Mouse (Mus musculus) CH12.LX (cell line): Measurements from ENCODE around the gene Taar7e. TPM values are rescaled to one million over a fixed set of nuclear protein-coding genes. Genes with fewer than 3 reads are reported as not detected.

Experiments used
- DNase-seq: peaks from one replicate; pipeline ENCODE4 v3.0.0-alpha.2; 2013; ENCODE audit errors: extremely low read depth
- H3K27ac ChIP-seq: 2 replicates; pipeline ENCODE4 v1.5.1; 2012; ENCODE audit warnings: low read depth, mild to moderate bottlenecking, control low read depth, moderate library complexity; ENCODE audit not compliant: insufficient read depth
- H3K27me3 ChIP-seq: replicated peaks from 2 replicates; pipeline ENCODE3; 2012; ENCODE audit warnings: inconsistent platforms
- H3K36me3 ChIP-seq, 2 experiments: replicated peaks in 1 of 2; 2 replicates each; pipeline versions ENCODE3 to v1.6.1; 2012; ENCODE audit warnings: inconsistent platforms in 1 of 2, low read length in 1 of 2, mild to moderate bottlenecking in 1 of 2, mixed read lengths in 1 of 2, moderate library complexity in 1 of 2; ENCODE audit not compliant: control insufficient read depth in 1 of 2, insufficient read depth in 1 of 2
- H3K4me1 ChIP-seq, 2 experiments: 2 replicates each; pipeline ENCODE4 v1.6.1; 2012; ENCODE audit warnings: inconsistent platforms in 1 of 2, moderate library complexity in 1 of 2; ENCODE audit not compliant: insufficient read depth in 2 of 2, control insufficient read depth in 1 of 2
- H3K4me2 ChIP-seq: 2 replicates; pipeline ENCODE4 v1.6.1; 2012; ENCODE audit warnings: low read depth, mild to moderate bottlenecking, control low read depth; ENCODE audit not compliant: poor library complexity, insufficient read depth, severe bottlenecking
- H3K4me3 ChIP-seq, 3 experiments: fragments of 150-350 bp in 1 of 3; sonication (generic) in 1 of 3; replicated peaks in 1 of 3; 2 replicates each; pipeline versions ENCODE3 to v1.5.1; 2011 to 2012; ENCODE audit warnings: low read depth in 2 of 3, low read length in 2 of 3, mild to moderate bottlenecking in 2 of 3, moderate library complexity in 2 of 3, control low read depth in 1 of 3, improper control_type of control experiment in 1 of 3, inconsistent platforms in 1 of 3, mixed read lengths in 1 of 3; ENCODE audit not compliant: poor library complexity in 1 of 3
- H3K79me2 ChIP-seq: replicated peaks from 2 replicates; pipeline ENCODE4 v1.6.1; 2012; ENCODE audit warnings: mild to moderate bottlenecking, moderate library complexity; ENCODE audit not compliant: control insufficient read depth, poor library complexity, insufficient read depth, severe bottlenecking; ENCODE audit errors: extremely low read depth
- H3K9ac ChIP-seq: 2 replicates; pipeline ENCODE4 v1.6.1; 2012; ENCODE audit warnings: low read depth, mild to moderate bottlenecking, control low read depth, moderate library complexity; ENCODE audit not compliant: insufficient read depth
- H3K9me3 ChIP-seq: replicated peaks from 2 replicates; pipeline ENCODE3; 2012; ENCODE audit warnings: low read length, inconsistent platforms, mixed read lengths
- BHLHE40 ChIP-seq: IDR thresholded peaks from 2 replicates; pipeline ENCODE4 v1.6.1; 2011; ENCODE audit warnings: mild to moderate bottlenecking, low read depth, low read length, improper control_type of control experiment
- CHD1 ChIP-seq: IDR thresholded peaks from 2 replicates; pipeline ENCODE4 v1.6.1; 2012; ENCODE audit warnings: low read depth, low read length, improper control_type of control experiment, inconsistent platforms
- CTCF ChIP-seq, 2 experiments: IDR thresholded peaks in 1 of 2; conservative IDR thresholded peaks in 1 of 2; 2 replicates each; pipeline ENCODE4 v1.5.1; 2011 to 2012; ENCODE audit warnings: low read depth in 2 of 2, low read length in 2 of 2, improper control_type of control experiment in 1 of 2, inconsistent platforms in 1 of 2, mild to moderate bottlenecking in 1 of 2, moderate library complexity in 1 of 2
- E2F4 ChIP-seq: IDR thresholded peaks from 2 replicates; pipeline ENCODE4 v1.6.1; 2011; ENCODE audit warnings: low read depth, low read length, improper control_type of control experiment; ENCODE audit not compliant: insufficient replicate concordance
- ELF1 ChIP-seq: IDR thresholded peaks from 2 replicates; pipeline ENCODE4 v1.6.1; 2014; ENCODE audit warnings: low read depth, mild to moderate bottlenecking, inconsistent platforms, low read length, improper control_type of control experiment
- GABPA ChIP-seq: IDR thresholded peaks from 2 replicates; pipeline ENCODE4 v1.6.1; 2012; ENCODE audit warnings: low read depth, low read length, improper control_type of control experiment, inconsistent platforms; ENCODE audit not compliant: insufficient replicate concordance
- IRF4 ChIP-seq: IDR thresholded peaks from 2 replicates; pipeline ENCODE4 v1.6.1; 2014; ENCODE audit warnings: low read depth, mild to moderate bottlenecking, inconsistent platforms, low read length, improper control_type of control experiment
- JUN ChIP-seq: IDR thresholded peaks from 2 replicates; pipeline ENCODE4 v1.6.1; 2011; ENCODE audit warnings: low read depth, mild to moderate bottlenecking, low read length, improper control_type of control experiment, moderate library complexity; ENCODE audit not compliant: insufficient read depth
- JUND ChIP-seq: conservative IDR thresholded peaks from 2 replicates; pipeline ENCODE4 v1.6.1; 2011; ENCODE audit warnings: low read depth, low read length, improper control_type of control experiment
- KAT2A ChIP-seq: IDR thresholded peaks from 2 replicates; pipeline ENCODE4 v1.6.1; 2012; ENCODE audit warnings: low read length, improper control_type of control experiment, inconsistent platforms; ENCODE audit not compliant: insufficient replicate concordance
- MAX ChIP-seq: IDR thresholded peaks from 2 replicates; pipeline ENCODE4 v1.6.1; 2011; ENCODE audit warnings: low read length, improper control_type of control experiment
- MAZ ChIP-seq: IDR thresholded peaks from 2 replicates; pipeline ENCODE4 v1.6.1; 2012; ENCODE audit warnings: low read depth, mild to moderate bottlenecking, inconsistent platforms, low read length, improper control_type of control experiment, moderate library complexity
- MXI1 ChIP-seq: IDR thresholded peaks from 2 replicates; pipeline ENCODE4 v1.6.1; 2011; ENCODE audit warnings: mild to moderate bottlenecking, low read depth, low read length, improper control_type of control experiment
- MYC ChIP-seq: IDR thresholded peaks from 2 replicates; pipeline ENCODE4 v1.6.1; 2011; ENCODE audit warnings: low read depth, mild to moderate bottlenecking, improper control_type of control experiment, low read length
- NELFE ChIP-seq: IDR thresholded peaks from 2 replicates; pipeline ENCODE4 v1.6.1; 2011; ENCODE audit warnings: low read depth, low read length, improper control_type of control experiment
- PAX5 ChIP-seq: IDR thresholded peaks from 2 replicates; pipeline ENCODE4 v1.6.1; 2012; ENCODE audit warnings: low read length, inconsistent platforms, mixed read lengths
- POLR2AphosphoS2 ChIP-seq: IDR thresholded peaks from 2 replicates; pipeline ENCODE4 v1.6.1; 2011; ENCODE audit warnings: low read depth, low read length, improper control_type of control experiment
- RAD21 ChIP-seq: IDR thresholded peaks from 2 replicates; pipeline ENCODE4 v1.6.1; 2011; ENCODE audit warnings: low read depth, mild to moderate bottlenecking, low read length, improper control_type of control experiment, moderate library complexity
- RCOR1 ChIP-seq: conservative IDR thresholded peaks from 2 replicates; pipeline ENCODE4 v1.6.1; 2012; ENCODE audit warnings: low read depth, mild to moderate bottlenecking, inconsistent platforms, low read length, improper control_type of control experiment
- SMC3 ChIP-seq: IDR thresholded peaks from 2 replicates; pipeline ENCODE4 v1.6.1; 2011; ENCODE audit warnings: low read depth, low read length, improper control_type of control experiment
- TBP ChIP-seq: conservative IDR thresholded peaks from 2 replicates; pipeline ENCODE4 v1.6.1; 2011; ENCODE audit warnings: low read depth, low read length, improper control_type of control experiment
- TCF12 ChIP-seq: IDR thresholded peaks from 2 replicates; pipeline ENCODE4 v1.6.1; 2014; ENCODE audit warnings: low read depth, mild to moderate bottlenecking, inconsistent platforms, low read length, improper control_type of control experiment
- USF1 ChIP-seq: IDR thresholded peaks from 2 replicates; pipeline ENCODE4 v1.6.1; 2014; ENCODE audit warnings: low read depth, mild to moderate bottlenecking, inconsistent platforms, low read length, improper control_type of control experiment
- USF2 ChIP-seq: conservative IDR thresholded peaks from 2 replicates; pipeline ENCODE4 v1.6.1; 2011; ENCODE audit warnings: low read depth, low read length, improper control_type of control experiment
- ZC3H11A ChIP-seq: IDR thresholded peaks from 2 replicates; pipeline ENCODE4 v1.6.1; 2012; ENCODE audit warnings: low read depth, mild to moderate bottlenecking, inconsistent platforms, low read length, improper control_type of control experiment
- ZKSCAN1 ChIP-seq: IDR thresholded peaks from 2 replicates; pipeline ENCODE4 v1.6.1; 2012; ENCODE audit warnings: low read depth, inconsistent platforms, low read length, improper control_type of control experiment, borderline replicate concordance
- ZMIZ1 ChIP-seq: IDR thresholded peaks from 2 replicates; pipeline ENCODE4 v1.6.1; 2012; ENCODE audit warnings: low read depth, mild to moderate bottlenecking, inconsistent platforms, low read length, improper control_type of control experiment
- ZNF384 ChIP-seq: IDR thresholded peaks from 2 replicates; pipeline ENCODE4 v1.6.1; 2012; ENCODE audit warnings: low read depth, low read length, improper control_type of control experiment, inconsistent platforms
- dilution Hi-C: fragments of 300-500 bp; cut with MboI; formaldehyde crosslinking; loops from 2 replicates; pipeline ENCODE4 v1.14.3; 2020; ENCODE audit warnings: low sequenced_read_pairs; ENCODE audit not compliant: extremely low pct_unique_long_range_greater_than_20kb, extremely low pct_ligation_motif_present
- in situ Hi-C: fragments of 300-500 bp; cut with MboI; formaldehyde crosslinking; loops from 3 replicates; pipeline ENCODE4 v1.14.3; 2019; ENCODE audit warnings: low sequenced_read_pairs, low pct_ligation_motif_present, low pct_unique_long_range_greater_than_20kb, mixed read lengths
- polyA plus RNA-seq: library from polyadenylated mRNA; unstranded; fragments of >175 nt; gene quantifications from 2 replicates; pipeline ENCODE4 v1.2.1, GENCODE M21; 2012; ENCODE audit warnings: low read depth; ENCODE audit not compliant: insufficient read length
- total RNA-seq, 2 experiments: library from RNA; depleted of rRNA; stranded (reverse); fragments of 300-350 nt in 1 of 2; fragments of >200 nt in 1 of 2; gene quantifications; 2 replicates each; pipeline ENCODE4 v1.2.3; 2012 to 2014

Gene Taar7e
- total and polyA plus RNA-seq, 3 experiments = not detected

GRCm38 (mm10) chr10:24031347-24031746, 6.1 kb upstream of the Taar7e start (continued):
- TF ChIP-seq MAX = no peak
- TF ChIP-seq PAX5 = no peak
- no peak for TF ChIP-seq RCOR1
- peak; percentile 81 for TF ChIP-seq IRF4
- TF ChIP-seq SMC3 = no peak
- TF ChIP-seq GABPA = no peak
- no peak for TF ChIP-seq TCF12
- TF ChIP-seq JUND = peak; percentile 66
- TF ChIP-seq USF1 = no peak
- TF ChIP-seq RAD21 = no peak
- no peak for TF ChIP-seq CTCF (conservative IDR thresholded peaks at IDR 0.05 in 1 of 2, IDR thresholded peaks at IDR 0.05 in 1 of 2; ENCODE audit: low read depth in 2 of 2, low read length in 2 of 2)
- TF ChIP-seq TBP = no peak
- no peak for TF ChIP-seq ZC3H11A
- TF ChIP-seq MAZ = no peak
- TF ChIP-seq MYC = no peak

GRCm38 (mm10) chr10:24040120-24040869, 2.9 kb downstream of the Taar7e start:
- H3K4me2 ChIP-seq = no peak overlapping the region
- dilution Hi-C loops = no loop called here

GRCm38 (mm10) chr10:24049210-24049609, 11.8 kb downstream of the Taar7e start, which contains the start of gene Taar7f:
Taar7f (plus strand) TSS chr10:24049510.
- Histone ChIP-seq H3K9me3 (no peaks in the 10 kb centered on the region), H3K9ac (no peak within 1 kb of the TSS), H3K4me3 (no peak within 1 kb of the TSS), H3K4me2 (no peak within 1 kb of the TSS), H3K27ac (no peak within 1 kb of the TSS), H3K79me2 (no peaks in the 10 kb centered on the region), H3K27me3 (no peaks in the 10 kb centered on the region), H3K4me1 (no peaks in the 10 kb centered on the region), H3K36me3 (no peaks in the 10 kb centered on the region)
- dilution Hi-C loops (no loop called here), in situ Hi-C loops (no loop called here)
- no peak for DNase-seq
- TF ChIP-seq BHLHE40 (no peak), RAD21 (no peak), JUN (no peak), ZKSCAN1 (no peak), MXI1 (no peak), E2F4 (no peak), MYC (no peak), CTCF (conservative IDR thresholded peaks at IDR 0.05 in 1 of 2, IDR thresholded peaks at IDR 0.05 in 1 of 2; ENCODE audit: low read depth in 2 of 2, low read length in 2 of 2) (no peak), POLR2AphosphoS2 (no peak), SMC3 (no peak), ZMIZ1 (no peak), USF1 (no peak), ZNF384 (no peak), CHD1 (no peak), NELFE (no peak), PAX5 (no peak), USF2 (no peak), ELF1 (no peak)

More at GRCm38 (mm10) chr10:24040120-24040869, 2.9 kb downstream of the Taar7e start:
- H3K27ac ChIP-seq = no peak overlapping the region
- H3K4me1 ChIP-seq = no peaks in the 10 kb centered on the region
- H3K4me3 ChIP-seq = no peak overlapping the region
- in situ Hi-C loops = no loop called here
- DNase-seq = no peak
- H3K79me2 ChIP-seq = no peaks in the 10 kb centered on the region
- no peak for TF ChIP-seq KAT2A
- TF ChIP-seq USF1 = no peak
- TF ChIP-seq CHD1 = no peak
- no peak for TF ChIP-seq ZNF384
- TF ChIP-seq MXI1 = no peak
- no peak for TF ChIP-seq ZKSCAN1
- no peak for TF ChIP-seq IRF4
- no peak for TF ChIP-seq JUND
- no peak for TF ChIP-seq PAX5
- H3K36me3 ChIP-seq = no peaks in the 10 kb centered on the region
- H3K9me3 ChIP-seq = no peaks in the 10 kb centered on the region
- H3K27me3 ChIP-seq = no peaks in the 10 kb centered on the region
- no peak overlapping the region for H3K9ac ChIP-seq
